Mouse (Mus musculus): ENCODE measurements at regions not wholly inside any gene's neighbourhood (a gene's known extent, or its start where the extent isn't known, plus 50 kb on each side); places are given as distances from the start of the nearest gene placed in this dataset.

- TF ChIP-seq CTCF (IDR thresholded peaks at IDR 0.05; ENCODE audit: low read depth) (no peak), EP300 (IDR thresholded peaks at IDR 0.05; ENCODE audit: low read depth) (no peak)
Observed at GRCm38 (mm10) chr5:73913116-73913515, 155.1 kb downstream of the Usp46 start.
